Mouse (Mus musculus) midbrain, embryonic 14.5 days (tissue): ENCODE data around the gene Ccr10. TPM values are rescaled to one million over a fixed set of nuclear protein-coding genes. Genes with fewer than 3 reads are reported as not detected.

Source experiments
- ATAC-seq: fragments of 200-750 bp; cut with Nextera tagmentation; 2 replicates; pipeline ENCODE4 v1.8.0; 2017; ENCODE audit warnings: moderate number of reproducible peaks, moderate library complexity; ENCODE audit not compliant: low FRiP score, low TSS enrichment
- DNase-seq: peaks from one replicate; pipeline ENCODE4 v3.0.0-alpha.2; 2015
- H3K27ac ChIP-seq: fragments of 300-500 bp; sonication (generic); replicated peaks from 2 replicates; pipeline ENCODE4 v1.5.1; 2014; ENCODE audit warnings: mild to moderate bottlenecking, low read depth, low read length, moderate library complexity
- H3K27me3 ChIP-seq: fragments of 300-500 bp; sonication (generic); 2 replicates; pipeline ENCODE4 v1.6.1; 2014; ENCODE audit warnings: low read length, control low read depth, mixed read lengths; ENCODE audit not compliant: control insufficient read depth, insufficient read depth
- H3K36me3 ChIP-seq: fragments of 300-500 bp; sonication (generic); 2 replicates; pipeline ENCODE4 v1.6.1; 2014; ENCODE audit warnings: low read length, control low read depth; ENCODE audit not compliant: control insufficient read depth, insufficient read depth
- H3K4me1 ChIP-seq: fragments of 300-500 bp; sonication (generic); 2 replicates; pipeline ENCODE4 v1.6.1; 2014; ENCODE audit warnings: mild to moderate bottlenecking, antibody characterized with exemption, low read length, control low read depth; ENCODE audit not compliant: control insufficient read depth, insufficient read depth
- H3K4me2 ChIP-seq: fragments of 300-500 bp; sonication (generic); 2 replicates; pipeline ENCODE4 v1.6.1; 2014; ENCODE audit warnings: mild to moderate bottlenecking, low read length, moderate library complexity
- H3K4me3 ChIP-seq: fragments of 300-500 bp; sonication (generic); replicated peaks from 2 replicates; pipeline ENCODE4 v1.5.1; 2014; ENCODE audit warnings: low read depth, low read length
- H3K9ac ChIP-seq: fragments of 300-500 bp; sonication (generic); replicated peaks from 2 replicates; pipeline ENCODE4 v1.6.1; 2014; ENCODE audit warnings: mild to moderate bottlenecking, low read length, moderate library complexity
- H3K9me3 ChIP-seq: fragments of 300-500 bp; sonication (generic); 2 replicates; pipeline ENCODE4 v1.6.1; 2016; ENCODE audit warnings: low read length, control low read depth, mixed read lengths; ENCODE audit not compliant: control insufficient read depth
- WGBS: fragments of 180-500 bp; shearing (Covaris S2); extraction: QIAGEN DNeasy Blood & Tissue Kit; methylation state at CpG from one replicate; pipeline ENCODE4 v1.1.7; 2014; 5-methylcytosine and 5-hydroxymethylcytosine counted together
- polyA plus RNA-seq: library from polyadenylated mRNA; unstranded; fragments of >200 nt; fragmentation: Nextera tagmentation; extraction: Ambion mirVana; gene quantifications from 2 replicates; pipeline ENCODE4 v1.2.1, GENCODE M21; 2014

Gene Ccr10
- polyA plus RNA-seq, 1 experiment from 2014 or later = not detected

- DNase-seq = no peak
- Histone ChIP-seq H3K27ac (no peak overlapping the region), H3K4me2 (no peak overlapping the region), H3K36me3 (peaks cover 59% of the 10 kb centered on the region), H3K9me3 (no peaks in the 10 kb centered on the region), H3K27me3 (no peaks in the 10 kb centered on the region), H3K9ac (no peak overlapping the region), H3K4me1 (no peaks in the 10 kb centered on the region), H3K4me3 (no peak overlapping the region)
- ATAC-seq = no peak
- WGBS = 98% methylated on average over 3 of the region's 3 CpGs
Measured at GRCm38 (mm10) chr11:101199555-101199954, 24.3 kb upstream of the Ccr10 start.

- H3K27me3 ChIP-seq = no peaks in the 10 kb centered on the region
- no peaks in the 10 kb centered on the region for H3K9me3 ChIP-seq
- no peaks in the 10 kb centered on the region for H3K4me1 ChIP-seq
- WGBS = 94% methylated on average over 8 of the region's 8 CpGs
- H3K9ac ChIP-seq = no peak overlapping the region
- H3K36me3 ChIP-seq = peaks cover 49% of the 10 kb centered on the region
- DNase-seq (no peak), ATAC-seq (no peak)
- H3K4me2 ChIP-seq = no peak overlapping the region
- H3K4me3 ChIP-seq = no peak overlapping the region
- no peak overlapping the region for H3K27ac ChIP-seq
Measured at GRCm38 (mm10) chr11:101196175-101196574, 20.9 kb upstream of the Ccr10 start.

GRCm38 (mm10) chr11:101195571-101195970 lies 20.3 kb upstream of the Ccr10 start:
- WGBS = 89% methylated on average over 8 of the region's 8 CpGs
- Histone ChIP-seq H3K27ac (no peak overlapping the region), H3K4me1 (0 out of 2 replicates have a peak, but pooled peaks cover 2% of the 10 kb centered on the region), H3K36me3 (peaks cover 49% of the 10 kb centered on the region), H3K4me3 (no peak overlapping the region), H3K4me2 (no peak overlapping the region), H3K9me3 (no peaks in the 10 kb centered on the region), H3K9ac (no peak overlapping the region), H3K27me3 (no peaks in the 10 kb centered on the region)
- ATAC-seq = no peak
- no peak for DNase-seq

GRCm38 (mm10) chr11:101195101-101195500 lies 19.9 kb upstream of the Ccr10 start:
- Histone ChIP-seq H3K36me3 (peaks cover 49% of the 10 kb centered on the region), H3K4me2 (no peak overlapping the region), H3K9ac (no peak overlapping the region), H3K4me3 (no peak overlapping the region), H3K27ac (no peak overlapping the region), H3K9me3 (no peaks in the 10 kb centered on the region), H3K4me1 (0 out of 2 replicates have a peak, but pooled peaks cover 5% of the 10 kb centered on the region), H3K27me3 (no peaks in the 10 kb centered on the region)
- no peak for ATAC-seq
- 91% methylated on average over 1 of the region's 1 CpGs for WGBS
- no peak for DNase-seq

- Histone ChIP-seq H3K27me3 (no peaks in the 10 kb centered on the region), H3K4me2 (no peak overlapping the region), H3K4me1 (0 out of 2 replicates have a peak, but pooled peaks cover 8% of the 10 kb centered on the region), H3K9ac (no peak overlapping the region), H3K4me3 (no peak overlapping the region), H3K27ac (no peak overlapping the region), H3K36me3 (peaks cover 47% of the 10 kb centered on the region), H3K9me3 (no peaks in the 10 kb centered on the region)
- 91% methylated on average over 6 of the region's 6 CpGs for WGBS
- DNase-seq = no peak
- no peak for ATAC-seq
Measured at GRCm38 (mm10) chr11:101194643-101195042, 19.4 kb upstream of the Ccr10 start.

GRCm38 (mm10) chr11:101194137-101194536 lies 18.9 kb upstream of the Ccr10 start:
- 86% methylated on average over 5 of the region's 5 CpGs for WGBS

GRCm38 (mm10) chr11:101193076-101193475 lies 17.8 kb upstream of the Ccr10 start:
- Histone ChIP-seq H3K27me3 (no peaks in the 10 kb centered on the region), H3K27ac (no peak overlapping the region), H3K9ac (no peak overlapping the region), H3K4me1 (peaks cover 15% of the 10 kb centered on the region; the same call in 1 of the 2 replicates), H3K4me2 (no peak overlapping the region), H3K36me3 (peaks cover 33% of the 10 kb centered on the region), H3K4me3 (no peak overlapping the region), H3K9me3 (no peaks in the 10 kb centered on the region)
- no peak for ATAC-seq
- 91% methylated on average over 7 of the region's 7 CpGs for WGBS
- no peak for DNase-seq

More at GRCm38 (mm10) chr11:101194137-101194536, 18.9 kb upstream of the Ccr10 start:
- no peak for ATAC-seq
- H3K4me1 ChIP-seq = 0 out of 2 replicates have a peak, but pooled peaks cover 8% of the 10 kb centered on the region
- no peaks in the 10 kb centered on the region for H3K27me3 ChIP-seq
- no peak overlapping the region for H3K9ac ChIP-seq
- H3K4me3 ChIP-seq = no peak overlapping the region
- no peak overlapping the region for H3K4me2 ChIP-seq
- H3K9me3 ChIP-seq = no peaks in the 10 kb centered on the region
- no peak for DNase-seq
- no peak overlapping the region for H3K27ac ChIP-seq
- H3K36me3 ChIP-seq = peaks cover 41% of the 10 kb centered on the region

- no peak overlapping the region for H3K27ac ChIP-seq
- no peaks in the 10 kb centered on the region for H3K9me3 ChIP-seq
- H3K4me1 ChIP-seq = peaks cover 15% of the 10 kb centered on the region; the same call in 1 of the 2 replicates
- 92% methylated on average over 6 of the region's 6 CpGs for WGBS
- no peak for ATAC-seq
- no peaks in the 10 kb centered on the region for H3K27me3 ChIP-seq
- no peak overlapping the region for H3K9ac ChIP-seq
- no peak for DNase-seq
- H3K4me3 ChIP-seq = no peak overlapping the region
- H3K4me2 ChIP-seq = no peak overlapping the region
- peaks cover 29% of the 10 kb centered on the region for H3K36me3 ChIP-seq
Measured at GRCm38 (mm10) chr11:101192646-101193045, 17.4 kb upstream of the Ccr10 start.

- Histone ChIP-seq H3K4me1 (peaks cover 15% of the 10 kb centered on the region; the same call in 1 of the 2 replicates), H3K27me3 (no peaks in the 10 kb centered on the region), H3K27ac (no peak overlapping the region), H3K36me3 (peaks cover 26% of the 10 kb centered on the region), H3K9ac (no peak overlapping the region), H3K4me3 (no peak overlapping the region), H3K9me3 (no peaks in the 10 kb centered on the region), H3K4me2 (no peak overlapping the region)
- 82% methylated on average over 4 of the region's 4 CpGs for WGBS
- ATAC-seq (no peak), DNase-seq (no peak)
Measured at GRCm38 (mm10) chr11:101191919-101192470, 16.8 kb upstream of the Ccr10 start.
